Mouse (Mus musculus) MEL (cell line): ENCODE measurements around the gene Arid1b. TPM values are rescaled to one million over a fixed set of nuclear protein-coding genes. Genes with fewer than 3 reads are reported as not detected.

Source experiments
- DNase-seq: peaks from one replicate; pipeline ENCODE4 v3.0.0; 2011; ENCODE audit warnings: low read depth, low spot score
- H3K27ac ChIP-seq: 2 replicates; pipeline ENCODE4 v1.5.1; 2012; ENCODE audit warnings: low read depth, mild to moderate bottlenecking, control low read depth, low read length, moderate library complexity; ENCODE audit not compliant: control insufficient read depth
- H3K27me3 ChIP-seq, 2 experiments: fragments of 150-350 bp in 1 of 2; sonication (generic) in 1 of 2; 2 replicates each; pipeline ENCODE4 v1.6.1; 2012; ENCODE audit warnings: low read length in 2 of 2, mild to moderate bottlenecking in 2 of 2, improper control_type of control experiment in 1 of 2, moderate library complexity in 1 of 2; ENCODE audit not compliant: insufficient read depth in 2 of 2, control insufficient read depth in 1 of 2
- H3K36me3 ChIP-seq, 2 experiments: 2 replicates each; pipeline ENCODE4 v1.6.1; 2012 to 2014; ENCODE audit warnings: low read length in 2 of 2, improper control_type of control experiment in 1 of 2, inconsistent platforms in 1 of 2, mild to moderate bottlenecking in 1 of 2; ENCODE audit not compliant: insufficient read depth in 2 of 2, control insufficient read depth in 1 of 2
- H3K4me1 ChIP-seq, 2 experiments: fragments of 150-350 bp in 1 of 2; sonication (generic) in 1 of 2; 2 replicates each; pipeline ENCODE4 v1.6.1; 2012; ENCODE audit warnings: low read length in 2 of 2, improper control_type of control experiment in 1 of 2, mild to moderate bottlenecking in 1 of 2; ENCODE audit not compliant: insufficient read depth in 2 of 2, control insufficient read depth in 1 of 2
- H3K4me3 ChIP-seq, 2 experiments: fragments of 150-350 bp in 1 of 2; sonication (generic) in 1 of 2; 2 replicates each; pipeline ENCODE4 v1.5.1; 2012; ENCODE audit warnings: low read depth in 2 of 2, low read length in 2 of 2, mild to moderate bottlenecking in 2 of 2, moderate library complexity in 2 of 2, control low read depth in 1 of 2, improper control_type of control experiment in 1 of 2; ENCODE audit not compliant: control insufficient read depth in 1 of 2, insufficient read depth in 1 of 2
- H3K79me2 ChIP-seq: 2 replicates; pipeline ENCODE4 v1.6.1; 2012; ENCODE audit warnings: mild to moderate bottlenecking, low read length, moderate library complexity; ENCODE audit not compliant: control insufficient read depth, poor library complexity, insufficient read depth
- H3K9ac ChIP-seq: 2 replicates; pipeline ENCODE4 v1.6.1; 2012; ENCODE audit warnings: low read depth, mild to moderate bottlenecking, control low read depth, low read length, moderate library complexity; ENCODE audit not compliant: control insufficient read depth, poor library complexity, severe bottlenecking
- H3K9me3 ChIP-seq: fragments of 150-350 bp; sonication (generic); replicated peaks from 2 replicates; pipeline ENCODE4 v1.6.1; 2012; ENCODE audit warnings: mild to moderate bottlenecking, low read length, improper control_type of control experiment, moderate library complexity; ENCODE audit not compliant: insufficient read depth
- CHD2 ChIP-seq: IDR thresholded peaks from 2 replicates; pipeline ENCODE4 v1.6.1; 2011; ENCODE audit warnings: low read length, improper control_type of control experiment
- CTCF ChIP-seq, 3 experiments: IDR thresholded peaks in 2 of 3; conservative IDR thresholded peaks in 1 of 3; 2 replicates each; pipeline ENCODE4 v1.5.1; 2011 to 2012; ENCODE audit warnings: low read length in 3 of 3, low read depth in 2 of 3, mild to moderate bottlenecking in 2 of 3, improper control_type of control experiment in 1 of 3, inconsistent platforms in 1 of 3, mixed read lengths in 1 of 3, moderate library complexity in 1 of 3; ENCODE audit not compliant: control insufficient read depth in 1 of 3, insufficient read depth in 1 of 3, poor library complexity in 1 of 3, severe bottlenecking in 1 of 3
- E2F4 ChIP-seq: IDR thresholded peaks from 2 replicates; pipeline ENCODE4 v1.6.1; 2011; ENCODE audit warnings: low read depth, low read length, improper control_type of control experiment, borderline replicate concordance
- ELF1 ChIP-seq: IDR thresholded peaks from 2 replicates; pipeline ENCODE4 v1.6.1; 2014; ENCODE audit warnings: low read depth, mild to moderate bottlenecking, inconsistent platforms, low read length, improper control_type of control experiment, moderate library complexity
- EP300 ChIP-seq, 2 experiments: IDR thresholded peaks; 2 replicates each; pipeline ENCODE4 v1.6.1; 2011; ENCODE audit warnings: improper control_type of control experiment in 2 of 2, low read length in 2 of 2, low read depth in 1 of 2, mild to moderate bottlenecking in 1 of 2
- ETS1 ChIP-seq: IDR thresholded peaks from 2 replicates; pipeline ENCODE4 v1.6.1; 2012; ENCODE audit warnings: low read depth, mild to moderate bottlenecking, inconsistent platforms, low read length, improper control_type of control experiment, moderate library complexity
- GATA1 ChIP-seq: IDR thresholded peaks from 2 replicates; pipeline ENCODE4 v1.6.1; 2011; ENCODE audit warnings: low read depth, low read length, improper control_type of control experiment
- HCFC1 ChIP-seq: IDR thresholded peaks from 2 replicates; pipeline ENCODE4 v1.6.1; 2012; ENCODE audit warnings: low read depth, mild to moderate bottlenecking, inconsistent platforms, low read length, improper control_type of control experiment, moderate library complexity
- JUND ChIP-seq: IDR thresholded peaks from 2 replicates; pipeline ENCODE4 v1.6.1; 2011; ENCODE audit warnings: low read depth, mild to moderate bottlenecking, improper control_type of control experiment, low read length
- MAFK ChIP-seq: IDR thresholded peaks from 2 replicates; pipeline ENCODE4 v1.6.1; 2011; ENCODE audit warnings: low read depth, mild to moderate bottlenecking, low read length, improper control_type of control experiment, borderline replicate concordance
- MAZ ChIP-seq: IDR thresholded peaks from 2 replicates; pipeline ENCODE4 v1.6.1; 2012; ENCODE audit warnings: low read depth, mild to moderate bottlenecking, inconsistent platforms, low read length, improper control_type of control experiment
- MXI1 ChIP-seq: IDR thresholded peaks from 2 replicates; pipeline ENCODE4 v1.6.1; 2011; ENCODE audit warnings: mild to moderate bottlenecking, low read depth, low read length, improper control_type of control experiment
- MYC ChIP-seq: IDR thresholded peaks from 2 replicates; pipeline ENCODE4 v1.6.1; 2011; ENCODE audit warnings: low read depth, mild to moderate bottlenecking, low read length, improper control_type of control experiment, moderate library complexity
- POLR2A ChIP-seq, 2 experiments: IDR thresholded peaks; 2 replicates each; pipeline ENCODE4 v1.6.1; 2011 to 2012; ENCODE audit warnings: low read length in 2 of 2, mild to moderate bottlenecking in 2 of 2, control low read depth in 1 of 2, improper control_type of control experiment in 1 of 2, low read depth in 1 of 2, moderate library complexity in 1 of 2; ENCODE audit not compliant: control insufficient read depth in 1 of 2, insufficient read depth in 1 of 2, poor library complexity in 1 of 2
- POLR2AphosphoS2 ChIP-seq: IDR thresholded peaks from 2 replicates; pipeline ENCODE4 v1.6.1; 2011; ENCODE audit warnings: low read length, improper control_type of control experiment
- POLR2AphosphoS5 ChIP-seq: IDR thresholded peaks from 2 replicates; pipeline ENCODE4 v1.6.1; 2012; ENCODE audit warnings: low read depth, borderline replicate concordance, mild to moderate bottlenecking, inconsistent platforms, low read length, moderate library complexity, mixed read lengths
- RAD21 ChIP-seq: IDR thresholded peaks from 2 replicates; pipeline ENCODE4 v1.6.1; 2011; ENCODE audit warnings: mild to moderate bottlenecking, low read depth, low read length, improper control_type of control experiment
- SMC3 ChIP-seq: IDR thresholded peaks from 2 replicates; pipeline ENCODE4 v1.6.1; 2011; ENCODE audit warnings: low read depth, low read length, improper control_type of control experiment
- TAL1 ChIP-seq: IDR thresholded peaks from 2 replicates; pipeline ENCODE4 v1.6.1; 2012; ENCODE audit warnings: mild to moderate bottlenecking, inconsistent platforms, low read length, moderate library complexity, mixed read lengths
- TCF12 ChIP-seq: IDR thresholded peaks from 2 replicates; pipeline ENCODE4 v1.6.1; 2014; ENCODE audit warnings: low read depth, mild to moderate bottlenecking, inconsistent platforms, low read length, improper control_type of control experiment, moderate library complexity
- UBTF ChIP-seq: IDR thresholded peaks from 2 replicates; pipeline ENCODE4 v1.6.1; 2012; ENCODE audit warnings: low read depth, mild to moderate bottlenecking, inconsistent platforms, low read length, improper control_type of control experiment, moderate library complexity, borderline replicate concordance; ENCODE audit not compliant: insufficient read depth
- USF2 ChIP-seq, 2 experiments: IDR thresholded peaks; 2 replicates each; pipeline ENCODE4 v1.6.1; 2011 to 2012; ENCODE audit warnings: improper control_type of control experiment in 2 of 2, low read length in 2 of 2, borderline replicate concordance in 1 of 2, inconsistent platforms in 1 of 2, low read depth in 1 of 2, mild to moderate bottlenecking in 1 of 2; ENCODE audit not compliant: insufficient read depth in 1 of 2
- ZC3H11A ChIP-seq: IDR thresholded peaks from 2 replicates; pipeline ENCODE4 v1.6.1; 2012; ENCODE audit warnings: low read depth, mild to moderate bottlenecking, inconsistent platforms, low read length, improper control_type of control experiment
- ZMIZ1 ChIP-seq: IDR thresholded peaks from 2 replicates; pipeline ENCODE4 v1.6.1; 2012; ENCODE audit warnings: low read depth, mild to moderate bottlenecking, inconsistent platforms, low read length, improper control_type of control experiment, moderate library complexity
- ZNF384 ChIP-seq: IDR thresholded peaks from 2 replicates; pipeline ENCODE4 v1.6.1; 2012; ENCODE audit warnings: low read depth, mild to moderate bottlenecking, inconsistent platforms, low read length, improper control_type of control experiment
- polyA plus RNA-seq, 2 experiments: library from polyadenylated mRNA; stranded (reverse) in 1 of 2; unstranded in 1 of 2; fragments of >175 nt in 1 of 2; fragments of >200 nt in 1 of 2; gene quantifications; 2 replicates each; pipeline versions ENCODE4 v1.2.1 to v1.2.4; 2012; ENCODE audit warnings: low replicate concordance in 2 of 2, low read depth in 1 of 2; ENCODE audit not compliant: insufficient read length in 2 of 2, insufficient read depth in 1 of 2, missing spikeins in 1 of 2
- total RNA-seq: library from RNA; depleted of rRNA; stranded (reverse); fragments of 300-350 nt; gene quantifications from 2 replicates; pipeline ENCODE4 v1.2.3, GENCODE M21; 2012

Arid1b gene
- total and polyA plus RNA-seq, 3 experiments, result 13.4 to 17.4 TPM; not detected in 1

DNA sequence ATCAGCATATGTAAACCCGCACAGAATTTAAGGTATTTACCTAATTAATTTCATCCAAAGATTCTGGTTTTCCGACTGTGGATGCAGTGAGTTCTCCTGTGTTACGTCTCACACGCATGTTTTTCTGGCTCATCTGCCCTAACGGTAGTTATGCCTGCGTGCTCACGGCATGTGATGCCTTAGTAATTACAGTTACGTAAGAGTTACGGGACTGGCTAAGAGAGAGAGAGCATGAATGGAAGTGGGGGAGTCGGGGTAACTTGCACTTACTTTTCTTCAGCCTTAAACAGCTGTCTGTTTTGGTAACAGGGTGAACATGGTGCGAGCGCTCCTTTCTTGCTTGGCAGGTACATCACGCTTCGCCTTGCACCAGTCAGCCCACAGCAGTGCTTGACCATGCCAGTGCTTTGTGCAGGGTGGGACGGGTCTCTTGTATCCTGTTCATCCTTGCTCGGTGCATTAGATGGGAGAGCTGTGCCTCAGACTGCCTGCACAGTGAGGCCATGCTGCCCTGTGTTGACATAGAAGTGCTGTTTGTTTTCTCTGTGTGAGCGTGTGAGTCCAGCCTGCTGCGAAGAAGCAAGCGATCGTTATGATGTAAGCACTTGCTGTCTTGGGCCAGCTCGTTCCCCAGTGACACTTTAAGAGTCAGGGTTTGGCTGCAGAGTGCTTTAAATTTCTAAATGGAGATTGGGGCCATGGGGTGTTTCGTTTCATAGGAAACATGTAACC, 267.9 kb downstream of the Arid1b start:
- TF ChIP-seq JUND, result no peak
- no peak for TF ChIP-seq ZC3H11A
- no peak for TF ChIP-seq ETS1
- no peak for TF ChIP-seq POLR2AphosphoS5
- no peak for TF ChIP-seq TCF12
- TF ChIP-seq E2F4, result no peak
- no peak for TF ChIP-seq ZNF384
- TF ChIP-seq ELF1, result no peak
- no peak for TF ChIP-seq SMC3
- no peak for TF ChIP-seq POLR2A (IDR thresholded peaks at IDR 0.05; ENCODE audit: control insufficient read depth in 1 of 2, insufficient read depth in 1 of 2, low read depth in 1 of 2, low read length in 2 of 2, poor library complexity in 1 of 2)
- TF ChIP-seq MYC, result no peak
- no peak for TF ChIP-seq TAL1
- TF ChIP-seq, all 39 proteins: peak for 0
- Histone ChIP-seq H3K4me1 (no peaks in the 10 kb centered on the region), H3K27ac (no peak overlapping the region), H3K9ac (no peak overlapping the region), H3K79me2 (no peaks in the 10 kb centered on the region), H3K27me3 (no peaks in the 10 kb centered on the region), H3K9me3 (no peaks in the 10 kb centered on the region), H3K4me3 (no peak overlapping the region), H3K36me3 (peaks cover 0 to 3% of the 10 kb centered on the region in 2 experiments; a peak in 1 of 4 replicates)
- DNase-seq, result no peak

DNA sequence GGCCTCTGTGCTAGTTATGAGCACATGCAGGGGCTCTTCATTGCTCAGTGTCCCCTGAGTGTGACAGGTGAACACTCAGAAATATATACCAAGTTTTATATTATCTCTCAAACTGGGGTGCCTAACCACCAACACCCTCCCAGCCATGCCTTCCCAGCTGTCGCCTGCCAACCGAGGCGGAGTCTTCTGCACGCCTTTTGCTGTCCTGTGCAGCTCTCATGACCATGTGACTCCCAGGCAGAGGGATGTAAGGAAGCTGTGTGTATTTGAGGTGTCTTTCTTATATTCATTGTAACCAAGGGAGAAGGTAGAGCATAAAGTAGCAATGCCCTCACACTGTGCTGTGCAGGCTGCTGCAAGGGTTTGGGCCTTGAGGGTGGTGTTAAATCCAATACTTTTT, 268.7 kb downstream of the Arid1b start:
- H3K9ac ChIP-seq, result no peak overlapping the region
- DNase-seq, result no peak
- no peaks in the 10 kb centered on the region for H3K79me2 ChIP-seq
- H3K4me1 ChIP-seq, result no peaks in the 10 kb centered on the region
- TF ChIP-seq USF2 (IDR thresholded peaks at IDR 0.05; ENCODE audit: borderline replicate concordance in 1 of 2, insufficient read depth in 1 of 2, low read depth in 1 of 2, low read length in 2 of 2) (no peak), HCFC1 (no peak), ETS1 (no peak), POLR2AphosphoS5 (no peak), UBTF (no peak), ZNF384 (no peak), RAD21 (no peak), ZC3H11A (no peak), ZMIZ1 (no peak), POLR2AphosphoS2 (no peak), CHD2 (no peak), GATA1 (no peak), MAFK (no peak), EP300 (IDR thresholded peaks at IDR 0.05; ENCODE audit: low read depth in 1 of 2, low read length in 2 of 2) (no peak), E2F4 (no peak), MAZ (no peak), CTCF (IDR thresholded peaks at IDR 0.05 in 2 of 3, conservative IDR thresholded peaks at IDR 0.05 in 1 of 3; ENCODE audit: control insufficient read depth in 1 of 3, insufficient read depth in 1 of 3, low read depth in 2 of 3, low read length in 3 of 3, poor library complexity in 1 of 3, severe bottlenecking in 1 of 3) (no peak), MXI1 (no peak), POLR2A (IDR thresholded peaks at IDR 0.05; ENCODE audit: control insufficient read depth in 1 of 2, insufficient read depth in 1 of 2, low read depth in 1 of 2, low read length in 2 of 2, poor library complexity in 1 of 2) (no peak), TCF12 (no peak)
- TF ChIP-seq, all 39 proteins: peak for 0
- H3K9me3 ChIP-seq, result no peaks in the 10 kb centered on the region
- peaks cover 0 to 3% of the 10 kb centered on the region in 2 experiments; a peak in 1 of 4 replicates for H3K36me3 ChIP-seq
- H3K27me3 ChIP-seq, result no peaks in the 10 kb centered on the region
- no peak overlapping the region for H3K4me3 ChIP-seq
- H3K27ac ChIP-seq, result no peak overlapping the region
